Mouse (Mus musculus) forebrain, embryonic 11.5 days (tissue): Measurements from ENCODE around the gene Dnm2. TPM values are rescaled to one million over a fixed set of nuclear protein-coding genes. Genes with fewer than 3 reads are reported as not detected.
"Not testable (repeated sequence)": the region's sequence is repeated elsewhere in the genome, so short reads cannot be mapped to it uniquely, and the experiment has no call there.

ENCODE experiments used
- ATAC-seq: fragments of 200-750 bp; cut with Nextera tagmentation; replicated peaks from 2 replicates; pipeline ENCODE4 v1.8.0; 2017; ENCODE audit warnings: moderate TSS enrichment; ENCODE audit not compliant: low FRiP score
- DNase-seq: peaks from one replicate; pipeline ENCODE4 v3.0.0-alpha.2; 2017; ENCODE audit warnings: low spot score
- H3K27ac ChIP-seq: fragments of 300-500 bp; sonication (generic); 2 replicates; pipeline ENCODE4 v1.5.1; 2014; ENCODE audit warnings: low read depth, low read length
- H3K27me3 ChIP-seq: fragments of 300-500 bp; sonication (generic); 2 replicates; pipeline ENCODE4 v1.6.1; 2014; ENCODE audit warnings: mild to moderate bottlenecking, low read length, mixed read lengths; ENCODE audit not compliant: control insufficient read depth, insufficient read depth
- H3K36me3 ChIP-seq: fragments of 300-500 bp; sonication (generic); 2 replicates; pipeline ENCODE4 v1.6.1; 2014; ENCODE audit warnings: mild to moderate bottlenecking, low read length, moderate library complexity, mixed read lengths; ENCODE audit not compliant: control insufficient read depth, insufficient read depth
- H3K4me1 ChIP-seq: fragments of 300-500 bp; sonication (generic); replicated peaks from 2 replicates; pipeline ENCODE4 v1.6.1; 2014; ENCODE audit warnings: low read length, mixed read lengths; ENCODE audit not compliant: control insufficient read depth, insufficient read depth
- H3K4me2 ChIP-seq: fragments of 300-500 bp; sonication (generic); 2 replicates; pipeline ENCODE4 v1.6.1; 2014; ENCODE audit warnings: low read depth, mild to moderate bottlenecking, low read length, moderate library complexity, mixed read lengths; ENCODE audit not compliant: severe bottlenecking
- H3K4me3 ChIP-seq: fragments of 300-500 bp; sonication (generic); 2 replicates; pipeline ENCODE4 v1.5.1; 2014; ENCODE audit warnings: low read depth, low read length
- H3K9ac ChIP-seq: fragments of 300-500 bp; sonication (generic); 2 replicates; pipeline ENCODE4 v1.6.1; 2014; ENCODE audit warnings: low read length
- H3K9me3 ChIP-seq: fragments of 300-500 bp; sonication (generic); 2 replicates; pipeline ENCODE4 v1.6.1; 2016; ENCODE audit warnings: low read length, mixed read lengths; ENCODE audit not compliant: control insufficient read depth
- WGBS: fragments of 180-500 bp; shearing (Covaris S2); extraction: QIAGEN DNeasy Blood & Tissue Kit; methylation state at CpG from one replicate; pipeline ENCODE4 v1.1.7; 2014; 5-methylcytosine and 5-hydroxymethylcytosine counted together
- polyA plus RNA-seq: library from polyadenylated mRNA; unstranded; fragments of >200 nt; fragmentation: Nextera tagmentation; extraction: Ambion mirVana; gene quantifications from 2 replicates; pipeline ENCODE4 v1.2.1, GENCODE M21; 2014

Gene Dnm2
- polyA plus RNA-seq, 1 experiment from 2014 or later, result 74.0 TPM

- Histone ChIP-seq H3K9ac (no peak overlapping the region), H3K4me2 (no peak overlapping the region), H3K4me1 (no peaks in the 10 kb centered on the region), H3K4me3 (no peak overlapping the region), H3K9me3 (no peaks in the 10 kb centered on the region), H3K36me3 (no peaks in the 10 kb centered on the region), H3K27ac (no peak overlapping the region), H3K27me3 (no peaks in the 10 kb centered on the region)
- no peak for DNase-seq
- 89% methylated on average over 3 of the region's 3 CpGs for whole genome bisulfite sequencing
- no peak for ATAC-seq
Measured at GRCm38 (mm10) chr9:21526634-21526944, 101.9 kb downstream of the Dnm2 start.

- Histone ChIP-seq H3K4me1 (no peaks in the 10 kb centered on the region), H3K27ac (no peak overlapping the region), H3K9ac (no peak overlapping the region), H3K27me3 (no peaks in the 10 kb centered on the region), H3K9me3 (no peaks in the 10 kb centered on the region), H3K36me3 (no peaks in the 10 kb centered on the region), H3K4me3 (no peak overlapping the region), H3K4me2 (no peak overlapping the region)
- DNase-seq (no peak), ATAC-seq (no peak)
- 91% methylated on average over 2 of the region's 2 CpGs for WGBS
Measured at GRCm38 (mm10) chr9:21527100-21527801, 102.5 kb downstream of the Dnm2 start.

DNA sequence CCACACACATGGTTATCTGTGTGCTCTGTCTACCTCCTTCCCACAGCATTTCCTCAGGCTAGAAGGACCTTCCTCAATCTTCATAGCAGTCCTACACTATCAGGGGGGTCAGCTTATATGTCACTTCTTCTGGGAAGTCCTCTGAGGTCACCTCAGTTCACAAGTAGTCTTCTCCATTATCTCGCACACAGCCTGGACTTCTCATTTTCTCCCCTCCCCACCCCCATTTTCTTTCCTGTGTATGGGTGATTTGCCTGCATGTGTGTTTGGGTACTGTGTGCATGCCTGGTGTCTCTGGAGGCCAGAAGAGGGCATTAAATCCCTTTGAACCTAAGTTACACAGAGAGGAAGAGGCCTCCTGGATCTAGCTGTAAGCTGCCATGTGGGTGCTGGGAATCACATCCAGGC lies 103.2 kb downstream of the Dnm2 start:
- ATAC-seq (no peak), DNase-seq (no peak)
- Histone ChIP-seq H3K9ac (no peak overlapping the region), H3K4me2 (no peak overlapping the region), H3K4me1 (no peaks in the 10 kb centered on the region), H3K27me3 (no peaks in the 10 kb centered on the region), H3K9me3 (no peaks in the 10 kb centered on the region), H3K36me3 (no peaks in the 10 kb centered on the region), H3K27ac (no peak overlapping the region), H3K4me3 (no peak overlapping the region)
- 76% methylated on average over 1 of the region's 1 CpGs for WGBS

- Histone ChIP-seq H3K4me2 (no peak overlapping the region), H3K27ac (no peak overlapping the region), H3K9ac (no peak overlapping the region), H3K27me3 (no peaks in the 10 kb centered on the region), H3K9me3 (no peaks in the 10 kb centered on the region), H3K4me3 (no peak overlapping the region), H3K36me3 (no peaks in the 10 kb centered on the region), H3K4me1 (no peaks in the 10 kb centered on the region)
- WGBS, result 96% methylated on average over 14 of the region's 14 CpGs
- no peak for DNase-seq
- no peak for ATAC-seq
Measured at GRCm38 (mm10) chr9:21536501-21536900, 111.8 kb downstream of the Dnm2 start.

DNA sequence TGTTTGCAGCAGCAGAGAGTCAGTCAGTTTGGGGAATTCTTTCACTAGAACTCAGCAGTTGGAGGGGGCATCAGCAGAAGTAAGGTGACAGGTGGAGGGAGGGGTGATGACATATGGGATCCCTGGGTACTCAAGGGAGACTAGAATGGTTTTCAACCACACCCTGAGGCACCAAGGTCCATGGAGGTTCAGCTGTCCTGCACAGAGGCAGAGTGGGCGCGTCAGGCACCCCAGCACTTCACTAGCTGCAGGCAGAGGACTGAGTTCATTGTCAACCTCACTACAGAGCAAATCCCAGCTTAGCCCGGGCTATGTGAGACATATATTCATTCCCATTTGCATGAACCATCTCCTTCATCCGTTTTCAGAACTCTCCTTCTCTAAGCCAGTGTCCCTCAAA lies 112.3 kb downstream of the Dnm2 start:
- ATAC-seq (no peak), DNase-seq (no peak)
- H3K27me3 ChIP-seq, result no peaks in the 10 kb centered on the region
- H3K9me3 ChIP-seq, result no peaks in the 10 kb centered on the region
- H3K4me1 ChIP-seq, result no peaks in the 10 kb centered on the region
- no peak overlapping the region for H3K4me3 ChIP-seq
- H3K27ac ChIP-seq, result no peak overlapping the region
- 83% methylated on average over 4 of the region's 4 CpGs for WGBS
- H3K9ac ChIP-seq, result no peak overlapping the region
- H3K36me3 ChIP-seq, result no peaks in the 10 kb centered on the region
- no peak overlapping the region for H3K4me2 ChIP-seq

GRCm38 (mm10) chr9:21539981-21540753 lies 115.5 kb downstream of the Dnm2 start:
- Histone ChIP-seq H3K4me1 (no peaks in the 10 kb centered on the region), H3K4me3 (no peak overlapping the region), H3K27ac (no peak overlapping the region), H3K4me2 (no peak overlapping the region), H3K36me3 (no peaks in the 10 kb centered on the region), H3K9ac (no peak overlapping the region), H3K9me3 (no peaks in the 10 kb centered on the region), H3K27me3 (no peaks in the 10 kb centered on the region)
- ATAC-seq (no peak), DNase-seq (no peak)
- 81% methylated on average over 7 of the region's 7 CpGs for WGBS

DNA sequence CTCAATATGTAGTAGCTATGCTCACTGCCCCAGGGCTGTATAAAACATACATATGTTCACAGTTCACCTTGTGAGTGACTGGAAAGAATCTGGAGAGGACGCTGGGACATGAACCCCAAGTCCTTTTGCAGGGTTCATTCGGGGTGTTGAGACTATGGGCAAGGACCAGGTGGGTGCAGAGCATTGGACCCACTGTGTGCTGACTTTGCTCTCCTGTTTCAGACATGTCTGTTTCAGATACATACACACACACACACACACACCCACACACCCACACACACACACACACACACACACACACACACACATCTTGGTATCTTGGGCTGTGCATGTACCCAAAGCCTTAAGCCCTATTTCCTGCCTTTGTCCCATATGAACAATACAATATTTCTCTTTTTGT lies 117.3 kb downstream of the Dnm2 start:
- not testable (repeated sequence) for H3K9me3 ChIP-seq, H3K36me3 ChIP-seq, DNase-seq, H3K9ac ChIP-seq, H3K27ac ChIP-seq, ATAC-seq, H3K4me2 ChIP-seq, H3K27me3 ChIP-seq, H3K4me3 ChIP-seq, H3K4me1 ChIP-seq
- WGBS, result 92% methylated on average over 2 of the region's 2 CpGs

DNA sequence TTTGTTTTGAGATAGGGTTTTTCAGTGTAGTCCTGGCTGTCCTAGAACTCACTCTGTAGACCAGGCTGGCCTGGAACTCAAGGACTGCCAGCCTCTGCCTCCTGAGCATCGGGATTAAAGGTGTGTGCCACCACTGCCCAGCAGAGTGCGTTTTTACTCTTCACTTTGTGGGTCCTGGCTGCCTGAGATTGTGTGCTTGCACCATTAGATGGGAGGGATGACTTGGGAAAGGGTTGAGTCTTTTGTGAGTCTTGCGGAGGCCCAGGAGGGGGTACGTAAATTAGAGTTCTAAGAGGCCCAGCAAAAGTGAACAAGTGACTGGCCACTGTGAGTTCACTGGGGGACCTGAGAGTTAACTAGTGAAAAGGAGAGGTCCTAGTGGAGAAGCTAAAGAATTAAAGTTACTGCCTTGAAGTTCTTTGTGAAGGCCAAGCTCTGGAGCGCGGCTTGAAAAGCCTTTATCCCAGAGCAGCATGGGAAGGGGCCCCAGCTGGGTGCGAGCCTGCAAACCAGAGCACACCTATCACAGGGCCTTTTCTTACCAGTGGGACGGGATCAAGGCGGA lies 120.7 kb downstream of the Dnm2 start:
- Histone ChIP-seq H3K4me1 (peaks cover 7% of the 10 kb centered on the region), H3K27me3 (no peaks in the 10 kb centered on the region), H3K27ac (peak overlapping the region; percentile 84), H3K4me2 (peak overlapping the region; percentile 75), H3K36me3 (no peaks in the 10 kb centered on the region), H3K9me3 (no peaks in the 10 kb centered on the region), H3K4me3 (peak overlapping the region; percentile 78), H3K9ac (peak overlapping the region; percentile 60)
- WGBS, result 3% methylated on average over 9 of the region's 9 CpGs
- DNase-seq (no peak), ATAC-seq (peak; percentile 65)
